Mouse (Mus musculus): Measurements from ENCODE around the gene Nt5c3. TPM values are rescaled to one million over a fixed set of nuclear protein-coding genes. Genes with fewer than 3 reads are reported as not detected.

The Nt5c3 gene
- total RNA-seq (2022) = 10 to 100 TPM; 51.4 to 61.2 (median 57.9) TPM

GRCm38 (mm10) chr6:56923726-56924707 is at the start of gene Nt5c3, which contains the start of gene Vmn1r4:
Gene Nt5c3, minus strand, starts transcription at chr6:56923932.
Gene Vmn1r4, plus strand, starts transcription at chr6:56924015.
- peak; percentile 91 to 97 for DNase-seq (ENCODE audit: low spot score in 2 of 2)

- no peak for DNase-seq (ENCODE audit: low spot score in 2 of 2)
Observed at GRCm38 (mm10) chr6:56969973-56970372, 46.2 kb upstream of the Nt5c3 start, which contains the start of gene Vmn1r5. Gene Vmn1r5, plus strand, starts transcription at chr6:56970273.

GRCm38 (mm10) chr6:56956436-56956835 is 32.7 kb upstream of the Nt5c3 start:
- DNase-seq (ENCODE audit: low spot score in 2 of 2) = no peak

- no peak for DNase-seq (ENCODE audit: low spot score in 2 of 2)
Observed at GRCm38 (mm10) chr6:56934366-56934765, 10.6 kb upstream of the Nt5c3 start.

GRCm38 (mm10) chr6:56932464-56932863 is 8.7 kb upstream of the Nt5c3 start:
- DNase-seq (ENCODE audit: low spot score in 2 of 2) = no peak

- no peak for DNase-seq (ENCODE audit: low spot score in 2 of 2)
Observed at GRCm38 (mm10) chr6:56931648-56932415, 8.1 kb upstream of the Nt5c3 start.

GRCm38 (mm10) chr6:56923331-56923725 is 404 bp downstream of the Nt5c3 start:
- DNase-seq (ENCODE audit: low spot score in 2 of 2) = no peak

GRCm38 (mm10) chr6:56920222-56921092 is 3.3 kb downstream of the Nt5c3 start:
- DNase-seq (ENCODE audit: low spot score in 2 of 2) = no peak

GRCm38 (mm10) chr6:56919330-56920044 is 4.2 kb downstream of the Nt5c3 start:
- no peak for DNase-seq (ENCODE audit: low spot score in 2 of 2)

GRCm38 (mm10) chr6:56917578-56918368 is 6.0 kb downstream of the Nt5c3 start:
- no peak for DNase-seq (ENCODE audit: low spot score in 2 of 2)

- no peak for DNase-seq (ENCODE audit: low spot score in 2 of 2)
Observed at GRCm38 (mm10) chr6:56916279-56916678, 7.5 kb downstream of the Nt5c3 start.

- DNase-seq (ENCODE audit: low spot score in 2 of 2) = no peak
Observed at GRCm38 (mm10) chr6:56913092-56913858, 10.5 kb downstream of the Nt5c3 start.

GRCm38 (mm10) chr6:56910910-56911309 is 12.8 kb downstream of the Nt5c3 start:
- no peak for DNase-seq (ENCODE audit: low spot score in 2 of 2)

GRCm38 (mm10) chr6:56908912-56909311 is 14.8 kb downstream of the Nt5c3 start:
- peak; percentile 36 to 47 for DNase-seq (ENCODE audit: low spot score in 2 of 2)

- DNase-seq (ENCODE audit: low spot score in 2 of 2) = no peak
Observed at GRCm38 (mm10) chr6:56908397-56908796, 15.3 kb downstream of the Nt5c3 start.

GRCm38 (mm10) chr6:56907973-56908372 is 15.8 kb downstream of the Nt5c3 start:
- no peak for DNase-seq (ENCODE audit: low spot score in 2 of 2)

- no peak for DNase-seq (ENCODE audit: low spot score in 2 of 2)
Observed at GRCm38 (mm10) chr6:56906121-56906846, 17.4 kb downstream of the Nt5c3 start.

GRCm38 (mm10) chr6:56905486-56905885 is 18.2 kb downstream of the Nt5c3 start:
- no peak for DNase-seq (ENCODE audit: low spot score in 2 of 2)

All from left cerebral cortex, adult 8-10 months (tissue).